9 mouse cellular contexts compared by ENCODE assay signal in genomic region chr5:96980008-96980634, GRCm38 (mm10). TPM values are rescaled to one million over a fixed set of nuclear protein-coding genes. Genes with fewer than 3 reads are reported as not detected.
DNase-seq lines count a peak whose midpoint lies in the region; ATAC-seq and TF ChIP-seq lines count a peak whose summit lies in the region.
"Had no signal": no experiment of that assay in that cellular context is flagged by ENCODE, and none has a peak within 500 bp of the region (broad histone marks: within the 10 kb centered on the region; RNA-seq: fewer than 3 reads in every experiment).

No protein-coding gene starts in this region.

- H3K36me3 ChIP-seq in hindbrain, postnatal 0 days (ENCODE audit: insufficient read depth, low read length), result no peaks in the 10 kb centered on the region
- H3K36me3 ChIP-seq in hindbrain, embryonic 12.5 days, result no peaks in the 10 kb centered on the region
- no peaks in the 10 kb centered on the region for H3K36me3 ChIP-seq in ES-Bruce4 (ENCODE audit: control insufficient read depth, insufficient read depth, low read length, poor library complexity, severe bottlenecking)

- no peaks in the 10 kb centered on the region for H3K27me3 ChIP-seq in hindbrain, postnatal 0 days (ENCODE audit: insufficient read depth, low read length)
- H3K27me3 ChIP-seq in hindbrain, embryonic 12.5 days, result no peaks in the 10 kb centered on the region
- H3K27me3 ChIP-seq in ES-Bruce4 (ENCODE audit: control insufficient read depth, insufficient read depth, low read length, poor library complexity, severe bottlenecking), result no peaks in the 10 kb centered on the region

- H3K4me1 ChIP-seq in hindbrain, postnatal 0 days (ENCODE audit: insufficient read depth, low read length), result peaks cover 14% of the 10 kb centered on the region
- peaks cover 6% of the 10 kb centered on the region; the same call in 1 of the 2 replicates for H3K4me1 ChIP-seq in hindbrain, embryonic 12.5 days
- no peaks in the 10 kb centered on the region for H3K4me1 ChIP-seq in ES-Bruce4 (ENCODE audit: control insufficient read depth, insufficient read depth, low read length)
- no peaks in the 10 kb centered on the region for H3K4me1 ChIP-seq in brown adipose tissue, adult 24 weeks (ENCODE audit: control insufficient read depth, insufficient read depth, insufficient read length, low read length)

- H3K9me3 ChIP-seq in hindbrain, postnatal 0 days (ENCODE audit: low read length), result no peaks in the 10 kb centered on the region
- H3K9me3 ChIP-seq in hindbrain, embryonic 12.5 days (replicated peaks), result no peaks in the 10 kb centered on the region
- H3K9me3 ChIP-seq in ES-Bruce4 (replicated peaks; ENCODE audit: control insufficient read depth, insufficient read depth, low read length, poor library complexity, severe bottlenecking), result no peaks in the 10 kb centered on the region

- H3K9ac ChIP-seq in hindbrain, postnatal 0 days (replicated peaks; ENCODE audit: low read length), result no peak overlapping the region
- no peak overlapping the region for H3K9ac ChIP-seq in hindbrain, embryonic 12.5 days
- no peak overlapping the region for H3K9ac ChIP-seq in ES-Bruce4 (ENCODE audit: low read depth, poor library complexity, severe bottlenecking)

- 9% methylated on average over 15 of the region's 15 CpGs for WGBS in hindbrain, postnatal 0 days
- 17% methylated on average over 15 of the region's 15 CpGs for WGBS in hindbrain, embryonic 12.5 days

- no peak overlapping the region for H3K4me3 ChIP-seq in hindbrain, postnatal 0 days (ENCODE audit: low read length)
- H3K4me3 ChIP-seq in hindbrain, embryonic 12.5 days, result no peak overlapping the region
- no peak overlapping the region for H3K4me3 ChIP-seq in ES-Bruce4 (ENCODE audit: low read depth, low read length)
- H3K4me3 ChIP-seq in brown adipose tissue, adult 24 weeks (ENCODE audit: insufficient read depth, low read depth, low read length), result no peak overlapping the region

- TF ChIP-seq EP300 in ES-Bruce4 (IDR thresholded peaks at IDR 0.05; ENCODE audit: insufficient read depth, low read depth, low read length), result 0 out of 2 replicates have a peak, but pooled peaks have one; percentile 45

- TF ChIP-seq POLR2A in ES-Bruce4 (IDR thresholded peaks at IDR 0.05; ENCODE audit: insufficient read depth, low read length), result no peak

- TF ChIP-seq CTCF in hindbrain, postnatal 0 days (IDR thresholded peaks at IDR 0.05; ENCODE audit: low read depth), result no peak
- no peak for TF ChIP-seq CTCF in ES-Bruce4 (IDR thresholded peaks at IDR 0.05; ENCODE audit: low read depth, low read length)

- DNase-seq in hindbrain, postnatal 0 days (ENCODE audit: low spot score), result peak; percentile 47
- DNase-seq in urinary bladder, postnatal 14 days (ENCODE audit: low spot score), result no peak
- DNase-seq in right cerebral cortex, postnatal 36 days (ENCODE audit: low spot score in 2 of 2), result no peak
- DNase-seq in left cerebral cortex, adult 18-20 months (ENCODE audit: low spot score in 2 of 2), result no peak
- DNase-seq: retina, postnatal 1 day had no signal

- peak overlapping the region; percentile 39 for H3K4me2 ChIP-seq in hindbrain, postnatal 0 days (ENCODE audit: low read depth, low read length)
- H3K4me2 ChIP-seq in hindbrain, embryonic 12.5 days (replicated peaks), result no peak overlapping the region

- H3K27ac ChIP-seq in hindbrain, postnatal 0 days, result peak overlapping the region; percentile 13; the same call in 1 of the 2 replicates
- H3K27ac ChIP-seq in hindbrain, embryonic 12.5 days, result no peak overlapping the region
- H3K27ac ChIP-seq in ES-Bruce4 (ENCODE audit: insufficient read depth, low read length), result no peak overlapping the region
- H3K27ac ChIP-seq in brown adipose tissue, adult 24 weeks (replicated peaks; ENCODE audit: low read depth, low read length), result peak overlapping the region; percentile 54; the same call in 1 of the 2 replicates

- ATAC-seq in hindbrain, postnatal 0 days, result peak; percentile 43; the same call in 1 of the 2 replicates
- ATAC-seq in hindbrain, embryonic 12.5 days (ENCODE audit: low FRiP score), result no peak
- ATAC-seq in megakaryocyte, adult 5-6 weeks (ENCODE audit: poor library complexity, severe bottlenecking), result peak; percentile 98

RNA-seq across cellular contexts. Expression of gene Bmp2k, which starts 17.4 kb away (rescaled TPM):
- total RNA-seq in hindbrain, postnatal 0 days (2014; rRNA removed), result 18.5 and 21.7 TPM in 2 replicates
- polyA plus RNA-seq in hindbrain, postnatal 0 days (2015; fragmentation: Nextera tagmentation; extraction: Ambion mirVana), result 10.3 and 10.5 TPM in 2 replicates
- polyA plus RNA-seq in hindbrain, embryonic 12.5 days (2016; fragmentation: Nextera tagmentation; extraction: Ambion mirVana), result 12.8 and 15.2 TPM in 2 replicates
- 8.4 and 10.3 TPM in 2 replicates for polyA plus RNA-seq in ES-Bruce4 (2011; ENCODE audit: insufficient read depth, insufficient read length, low read depth, missing spikeins)
- polyA plus RNA-seq in brown adipose tissue, adult 24 weeks (2012; ENCODE audit: insufficient read depth, insufficient read length, missing spikeins), result 5.0 and 7.4 TPM in 2 replicates
- 67.8 and 74.8 TPM in 2 replicates for total RNA-seq in megakaryocyte, adult 5-6 weeks (2015)
- total RNA-seq in megakaryocyte, adult 5-6 weeks (2017), result 33.7 and 43.9 TPM in 2 replicates
- total RNA-seq in left cerebral cortex, adult 18-20 months (2021), result 10 to 100 TPM; 10.8 to 11.6 TPM

Comparison
In these comparisons a context has a peak if more than half of its experiments do, and no peak if none do; other contexts are left out.
1. H3K27ac ChIP-seq: peak in hindbrain, postnatal 0 days (single experiment) and brown adipose tissue, adult 24 weeks (single experiment); none in hindbrain, embryonic 12.5 days (single experiment) and ES-Bruce4 (single experiment).